Mouse (Mus musculus) forebrain, embryonic 13.5 days (tissue): ENCODE results near the gene Cryba4. TPM values are rescaled to one million over a fixed set of nuclear protein-coding genes. Genes with fewer than 3 reads are reported as not detected.
A peak's percentile ranks its signal among the peaks of the same experiment; 100 is the strongest.

Source experiments
- ATAC-seq: fragments of 200-750 bp; cut with Nextera tagmentation; 2 replicates; pipeline ENCODE4 v1.8.0; 2017
- H3K27ac ChIP-seq: fragments of 300-500 bp; sonication (generic); 2 replicates; pipeline ENCODE4 v1.5.1; 2015; ENCODE audit warnings: inconsistent platforms, mild to moderate bottlenecking, moderate library complexity
- H3K27me3 ChIP-seq: fragments of 300-500 bp; sonication (generic); 2 replicates; pipeline ENCODE4 v1.6.1; 2015; ENCODE audit warnings: mild to moderate bottlenecking, inconsistent platforms
- H3K36me3 ChIP-seq: fragments of 300-500 bp; sonication (generic); 2 replicates; pipeline ENCODE4 v1.6.1; 2015; ENCODE audit warnings: mild to moderate bottlenecking, inconsistent platforms; ENCODE audit not compliant: poor library complexity, severe bottlenecking
- H3K4me1 ChIP-seq: fragments of 300-500 bp; sonication (generic); 2 replicates; pipeline ENCODE4 v1.6.1; 2015; ENCODE audit warnings: inconsistent platforms
- H3K4me2 ChIP-seq: fragments of 300-500 bp; sonication (generic); 2 replicates; pipeline ENCODE4 v1.6.1; 2015; ENCODE audit warnings: inconsistent platforms, mild to moderate bottlenecking, moderate library complexity
- H3K4me3 ChIP-seq: fragments of 300-500 bp; sonication (generic); 2 replicates; pipeline ENCODE4 v1.5.1; 2015; ENCODE audit warnings: mild to moderate bottlenecking, inconsistent platforms
- H3K9ac ChIP-seq: fragments of 300-500 bp; sonication (generic); 2 replicates; pipeline ENCODE4 v1.6.1; 2015; ENCODE audit warnings: mild to moderate bottlenecking, inconsistent platforms
- H3K9me3 ChIP-seq: fragments of 300-500 bp; sonication (generic); replicated peaks from 2 replicates; pipeline ENCODE4 v1.6.1; 2016; ENCODE audit warnings: inconsistent platforms
- WGBS: fragments of 180-500 bp; shearing (Covaris S2); methylation state at CpG from one replicate; pipeline ENCODE4 v1.1.7; 2015; 5-methylcytosine and 5-hydroxymethylcytosine counted together
- polyA plus RNA-seq: library from polyadenylated mRNA; unstranded; fragments of >200 nt; fragmentation: Nextera tagmentation; extraction: Ambion mirVana; gene quantifications from 2 replicates; pipeline ENCODE4 v1.2.1, GENCODE M21; 2015

The Cryba4 gene
- 0.42 and 1.6 TPM in 2 replicates for polyA plus RNA-seq

DNA sequence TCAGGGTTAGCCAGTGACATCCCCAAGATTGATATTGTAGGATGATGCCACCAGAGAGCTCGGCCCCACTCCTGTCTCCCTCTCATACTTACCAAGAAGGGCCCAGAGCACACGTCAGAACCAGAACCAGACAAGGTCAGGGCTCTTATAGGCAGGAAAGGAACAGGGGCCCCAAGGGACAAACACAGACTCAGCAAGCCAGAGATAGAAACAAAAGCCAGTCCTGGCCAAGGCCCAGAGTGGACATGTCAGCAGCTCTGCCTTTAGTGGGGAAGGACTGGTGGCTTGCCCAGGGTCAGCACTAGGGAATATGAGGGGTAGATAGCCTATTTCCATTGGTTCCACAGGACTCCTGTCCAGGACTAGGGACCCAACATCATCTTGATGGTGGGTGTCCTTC lies at the start of gene Cryba4:
Gene Cryba4, minus strand, starts transcription at position 119 of the 400 bp plus-strand sequence.
- Histone ChIP-seq H3K4me2 (no peak within 1 kb of the TSS), H3K9ac (no peak within 1 kb of the TSS; the same call in 1 of the 2 replicates), H3K9me3 (no peaks in the 10 kb centered on the region), H3K36me3 (no peaks in the 10 kb centered on the region), H3K4me1 (peaks cover 36% of the 10 kb centered on the region), H3K4me3 (no peak within 1 kb of the TSS), H3K27me3 (no peaks in the 10 kb centered on the region; the same call in 1 of the 2 replicates), H3K27ac (no peak within 1 kb of the TSS)
- 83% methylated on average over 2 of the region's 2 CpGs for WGBS
- no peak for ATAC-seq

DNA sequence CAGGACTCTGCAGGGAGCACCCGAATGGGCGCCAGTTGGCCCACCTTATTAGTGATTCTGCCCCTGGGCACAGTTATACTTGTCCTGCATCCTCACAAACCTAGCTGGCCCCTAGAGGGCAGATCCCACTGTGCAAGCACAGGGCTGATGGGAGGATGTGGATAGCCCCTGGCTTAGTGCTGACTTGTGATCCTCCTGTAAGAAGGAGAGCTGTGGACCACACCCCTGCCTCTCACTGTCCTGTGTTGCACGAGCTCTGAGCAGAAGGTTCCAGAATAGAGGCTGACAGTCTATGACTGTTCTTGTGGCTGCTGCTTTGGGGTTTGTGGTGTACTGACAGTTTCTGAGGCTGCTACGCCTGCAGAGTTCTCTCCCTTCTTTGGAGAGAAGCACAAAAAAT lies 49.4 kb upstream of the Cryba4 start:
- H3K36me3 ChIP-seq = no peaks in the 10 kb centered on the region
- H3K4me1 ChIP-seq = peaks cover 6% of the 10 kb centered on the region; the same call in 1 of the 2 replicates
- no peak for ATAC-seq
- no peaks in the 10 kb centered on the region for H3K27me3 ChIP-seq
- no peaks in the 10 kb centered on the region for H3K9me3 ChIP-seq
- no peak overlapping the region for H3K27ac ChIP-seq
- no peak overlapping the region for H3K4me2 ChIP-seq
- H3K4me3 ChIP-seq = no peak overlapping the region
- H3K9ac ChIP-seq = no peak overlapping the region
- WGBS = 84% methylated on average over 4 of the region's 4 CpGs

DNA sequence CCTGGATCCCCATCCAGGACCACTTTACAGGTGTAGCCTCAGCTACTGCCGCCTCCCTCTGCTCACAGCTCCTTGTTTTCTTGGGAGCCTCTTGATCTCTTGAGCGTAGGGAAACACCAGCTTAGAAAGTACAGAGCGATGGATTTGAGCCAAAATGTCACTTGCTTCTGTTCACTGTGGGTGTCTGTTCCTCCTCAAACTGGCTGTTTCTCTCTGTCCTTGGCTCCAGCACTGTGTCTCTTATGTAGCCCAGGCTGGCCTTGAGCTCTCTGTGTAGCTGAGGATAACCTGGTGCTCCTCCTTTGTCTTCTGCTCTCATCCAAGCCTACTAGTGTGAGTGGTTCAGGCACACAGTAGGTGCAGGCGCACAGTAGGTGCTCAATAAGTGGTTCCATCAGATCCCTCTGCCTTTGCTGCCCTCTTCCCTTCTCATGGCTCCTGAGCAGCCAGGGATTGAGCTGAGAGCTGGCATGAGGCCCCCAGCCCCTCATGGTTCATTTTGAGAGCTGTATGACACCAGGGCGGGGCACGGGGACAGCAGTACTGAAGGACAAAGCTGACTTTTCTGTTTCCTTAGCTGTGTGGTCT lies 48.5 kb upstream of the Cryba4 start:
- WGBS = 86% methylated on average over 6 of the region's 6 CpGs
- ATAC-seq = no peak

DNA sequence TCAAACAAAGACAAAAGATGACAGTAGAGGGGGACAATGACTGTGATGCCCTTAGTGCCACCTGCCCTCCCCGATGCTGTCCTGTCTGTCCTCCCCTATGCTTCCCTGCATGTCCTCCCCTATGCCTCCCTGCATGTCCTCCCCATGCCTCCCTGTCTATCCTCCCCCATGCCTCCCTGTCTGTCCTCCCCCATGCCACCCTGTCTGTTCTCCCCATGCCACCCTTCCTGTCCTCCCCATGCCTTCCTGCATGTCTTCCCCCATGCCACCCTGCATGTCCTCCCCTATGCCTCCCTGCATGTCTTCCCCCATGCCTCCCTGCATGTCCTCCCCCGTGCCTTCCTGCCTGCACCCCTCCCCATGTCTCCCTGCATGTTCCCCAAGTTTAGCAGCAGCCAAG lies 47.8 kb upstream of the Cryba4 start:
- H3K4me1 ChIP-seq = peaks cover 15% of the 10 kb centered on the region
- H3K9me3 ChIP-seq = no peaks in the 10 kb centered on the region
- no peak for ATAC-seq
- H3K27me3 ChIP-seq = no peaks in the 10 kb centered on the region
- WGBS = 93% methylated on average over 2 of the region's 2 CpGs
- H3K36me3 ChIP-seq = no peaks in the 10 kb centered on the region
- no peak overlapping the region for H3K27ac ChIP-seq
- no peak overlapping the region for H3K9ac ChIP-seq
- no peak overlapping the region for H3K4me2 ChIP-seq
- no peak overlapping the region for H3K4me3 ChIP-seq

More for the DNA sequence above, 48.5 kb upstream of the Cryba4 start:
- no peak overlapping the region for H3K9ac ChIP-seq
- H3K4me2 ChIP-seq = no peak overlapping the region
- no peaks in the 10 kb centered on the region for H3K36me3 ChIP-seq
- H3K4me3 ChIP-seq = no peak overlapping the region
- no peaks in the 10 kb centered on the region for H3K9me3 ChIP-seq
- peaks cover 11% of the 10 kb centered on the region; the same call in 1 of the 2 replicates for H3K4me1 ChIP-seq
- H3K27me3 ChIP-seq = no peaks in the 10 kb centered on the region
- H3K27ac ChIP-seq = no peak overlapping the region

DNA sequence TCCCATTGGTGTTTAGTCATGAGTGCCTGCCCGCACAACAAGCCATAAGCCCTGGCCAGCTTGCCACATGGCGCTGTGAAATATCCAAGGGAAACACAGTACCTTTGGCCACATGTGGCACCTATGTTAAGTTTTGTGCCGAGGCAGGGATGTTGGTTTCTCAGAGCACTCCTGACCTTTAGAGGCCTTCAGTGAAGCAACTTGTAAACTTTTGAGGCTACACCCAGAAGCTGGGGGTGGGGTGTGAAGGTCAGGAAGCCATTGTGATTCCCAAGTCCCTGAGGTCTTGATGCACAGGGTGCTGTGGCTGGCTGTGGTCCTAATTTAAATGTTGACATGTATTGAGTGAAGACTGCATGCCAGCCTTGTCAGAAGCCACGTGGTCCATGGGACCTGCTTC lies 47.1 kb upstream of the Cryba4 start:
- no peak for ATAC-seq
- peaks cover 22% of the 10 kb centered on the region for H3K4me1 ChIP-seq
- H3K27ac ChIP-seq = no peak overlapping the region
- no peak overlapping the region for H3K4me2 ChIP-seq
- no peaks in the 10 kb centered on the region for H3K36me3 ChIP-seq
- H3K27me3 ChIP-seq = no peaks in the 10 kb centered on the region
- H3K9me3 ChIP-seq = no peaks in the 10 kb centered on the region
- 90% methylated on average over 4 of the region's 4 CpGs for WGBS
- H3K9ac ChIP-seq = no peak overlapping the region
- no peak overlapping the region for H3K4me3 ChIP-seq

DNA sequence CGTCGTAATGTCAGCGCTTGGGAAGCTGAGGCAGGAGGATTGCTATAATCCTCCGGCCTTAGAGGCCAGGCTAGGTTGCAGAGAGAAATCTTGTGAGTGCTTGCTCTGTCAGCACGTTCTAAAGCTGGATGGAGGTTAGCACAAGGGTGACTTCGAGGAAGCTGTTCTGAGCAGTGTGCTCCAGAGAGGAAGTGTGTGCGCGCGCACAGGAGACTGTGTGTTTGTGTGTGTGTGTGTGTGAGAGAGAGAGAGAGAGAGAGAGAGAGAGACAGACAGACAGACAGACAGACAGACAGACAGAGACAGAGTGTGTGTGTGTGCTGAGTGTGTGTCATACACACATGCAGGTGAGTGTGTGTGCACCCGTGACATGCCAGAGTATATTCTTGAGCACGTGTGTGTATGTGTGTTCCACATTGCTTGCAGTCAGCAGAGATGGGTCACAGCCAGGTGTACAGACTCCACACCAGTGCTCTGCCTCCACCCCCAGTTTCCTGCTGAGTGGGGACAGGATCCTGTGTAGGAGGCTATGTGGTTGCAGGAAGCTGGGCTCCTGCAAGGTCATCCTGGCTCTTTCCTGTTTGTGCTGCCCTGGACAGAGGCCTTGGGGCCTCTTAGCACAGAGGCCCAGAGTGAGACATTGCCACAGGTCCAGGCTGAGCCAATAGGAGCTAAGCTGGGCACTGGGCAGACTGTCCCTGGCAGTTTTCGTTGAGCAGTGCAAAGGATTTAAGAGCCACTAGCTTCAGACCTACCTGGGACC lies 46.1 kb upstream of the Cryba4 start:
- H3K4me2 ChIP-seq = no peak overlapping the region
- WGBS = 92% methylated on average over 12 of the region's 12 CpGs
- no peak for ATAC-seq

DNA sequence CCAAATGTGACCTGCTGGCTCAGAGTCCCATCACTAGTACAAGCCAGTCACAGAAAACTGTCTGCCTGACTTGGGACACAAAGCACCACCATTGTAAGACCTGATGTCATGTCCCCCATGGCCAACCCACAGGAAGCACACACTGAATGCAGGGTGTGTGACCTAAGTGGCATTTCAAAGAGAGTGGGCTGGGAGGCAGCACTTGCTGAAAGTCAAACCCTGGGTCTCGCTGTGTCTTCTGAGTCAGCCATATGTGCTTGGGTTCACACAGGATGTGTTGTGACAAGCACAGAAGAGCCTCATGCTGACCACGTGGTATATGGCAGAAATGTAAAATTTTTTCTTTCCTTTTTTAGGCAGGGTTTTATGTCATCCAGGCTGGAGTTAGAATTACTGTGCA lies 44.9 kb upstream of the Cryba4 start:
- H3K4me2 ChIP-seq = no peak overlapping the region
- no peak overlapping the region for H3K4me3 ChIP-seq
- ATAC-seq = no peak
- no peaks in the 10 kb centered on the region for H3K9me3 ChIP-seq
- no peaks in the 10 kb centered on the region for H3K36me3 ChIP-seq
- no peaks in the 10 kb centered on the region for H3K27me3 ChIP-seq
- 81% methylated on average over 2 of the region's 2 CpGs for WGBS
- no peak overlapping the region for H3K27ac ChIP-seq
- H3K4me1 ChIP-seq = peaks cover 23% of the 10 kb centered on the region
- no peak overlapping the region for H3K9ac ChIP-seq

More for the DNA sequence above, 46.1 kb upstream of the Cryba4 start:
- Histone ChIP-seq H3K36me3 (no peaks in the 10 kb centered on the region), H3K4me1 (peaks cover 23% of the 10 kb centered on the region), H3K27me3 (no peaks in the 10 kb centered on the region), H3K4me3 (no peak overlapping the region), H3K9ac (no peak overlapping the region), H3K27ac (no peak overlapping the region), H3K9me3 (no peaks in the 10 kb centered on the region)

DNA sequence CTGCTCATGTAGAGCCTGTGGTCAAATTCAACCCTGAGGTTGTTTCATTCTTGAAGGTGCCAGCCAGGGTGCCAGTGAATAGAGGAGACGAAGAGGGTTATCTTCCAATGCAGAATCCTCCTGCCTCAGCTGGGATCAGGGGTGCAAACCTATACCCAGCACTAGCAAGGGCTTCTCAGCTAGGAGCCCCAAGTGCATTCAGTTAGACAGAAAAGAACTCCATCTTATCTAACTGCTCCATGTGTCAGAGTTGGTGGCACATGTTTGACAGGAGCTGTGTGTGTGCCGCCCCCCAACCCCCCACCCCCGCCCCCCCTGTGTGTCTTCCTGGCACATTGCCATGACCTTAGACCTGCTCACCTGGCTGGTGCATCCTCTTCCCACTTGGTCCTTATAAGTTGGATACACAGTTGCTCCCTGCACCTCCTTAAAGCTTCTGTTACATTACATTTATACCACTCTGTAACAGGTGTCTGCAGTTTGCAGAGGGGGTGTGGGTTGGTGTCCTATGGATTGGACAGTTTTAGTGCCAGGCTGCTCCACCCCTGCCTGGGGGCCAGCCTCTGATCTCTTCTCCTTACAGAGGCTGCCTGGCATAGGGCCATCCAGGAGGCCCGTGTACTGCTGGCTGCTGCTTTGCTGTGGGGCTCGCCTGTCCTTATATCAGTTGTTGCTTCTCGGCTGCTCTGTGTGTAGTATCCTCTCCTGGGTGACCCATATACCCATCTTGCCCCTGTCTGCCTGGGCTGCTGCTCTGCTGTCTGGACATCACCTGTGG lies 44.3 kb upstream of the Cryba4 start:
- 72% methylated on average over 6 of the region's 6 CpGs for WGBS
- Histone ChIP-seq H3K4me1 (peaks cover 23% of the 10 kb centered on the region), H3K36me3 (no peaks in the 10 kb centered on the region), H3K9ac (no peak overlapping the region), H3K27ac (no peak overlapping the region; the same call in 1 of the 2 replicates), H3K27me3 (no peaks in the 10 kb centered on the region), H3K4me3 (no peak overlapping the region), H3K9me3 (no peaks in the 10 kb centered on the region), H3K4me2 (no peak overlapping the region)
- no peak for ATAC-seq

DNA sequence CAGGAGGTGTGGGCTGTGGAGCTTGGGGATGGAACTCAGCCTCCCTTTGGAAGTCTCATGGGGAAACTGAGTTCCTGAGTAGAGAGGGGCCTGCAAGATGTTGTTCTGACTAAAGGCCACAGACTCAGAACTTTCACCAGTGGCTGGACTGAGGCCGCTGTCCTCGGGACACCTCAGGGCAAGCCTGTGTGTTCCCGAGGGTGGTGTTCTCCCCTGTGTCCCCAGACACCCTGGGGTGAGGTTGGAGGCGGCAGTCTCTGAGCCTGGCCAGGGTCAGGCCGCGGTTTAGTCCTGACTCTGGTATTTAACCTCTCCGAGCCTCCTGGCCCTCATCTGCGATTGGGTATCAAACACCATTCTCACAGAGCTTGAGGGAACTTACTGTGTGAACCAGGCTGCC lies 43.2 kb upstream of the Cryba4 start:
- WGBS = 57% methylated on average over 8 of the region's 8 CpGs
- peak overlapping the region; percentile 13 for H3K9ac ChIP-seq
- no peak for ATAC-seq

DNA sequence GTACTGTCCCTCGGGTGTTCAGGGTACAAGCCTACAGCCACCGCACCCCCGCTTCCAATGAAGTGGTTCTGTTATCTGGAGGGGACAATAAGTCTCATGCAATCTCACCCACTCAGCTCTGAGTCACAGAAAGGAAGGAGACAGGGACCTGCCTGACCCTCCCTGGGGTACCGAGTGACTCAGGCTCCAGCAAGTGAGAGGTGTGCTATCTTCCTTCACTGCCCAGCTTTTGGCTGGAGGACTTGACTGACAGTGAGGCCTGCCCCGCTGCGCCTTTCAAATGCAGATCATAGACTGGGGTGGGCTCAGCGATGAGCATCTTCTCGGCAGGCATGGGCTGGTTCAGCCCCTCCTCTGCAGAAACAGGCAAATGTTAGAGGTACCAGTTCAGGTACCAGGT lies 42.8 kb upstream of the Cryba4 start:
- no peak for ATAC-seq
- no peak overlapping the region for H3K4me3 ChIP-seq
- H3K36me3 ChIP-seq = no peaks in the 10 kb centered on the region
- peaks cover 28% of the 10 kb centered on the region for H3K4me1 ChIP-seq
- H3K4me2 ChIP-seq = no peak overlapping the region
- WGBS = 28% methylated on average over 8 of the region's 8 CpGs
- H3K9ac ChIP-seq = peak overlapping the region; percentile 13; the same call in 1 of the 2 replicates
- no peaks in the 10 kb centered on the region for H3K9me3 ChIP-seq
- H3K27me3 ChIP-seq = no peaks in the 10 kb centered on the region
- no peak overlapping the region for H3K27ac ChIP-seq

More for the DNA sequence above, 43.2 kb upstream of the Cryba4 start:
- no peaks in the 10 kb centered on the region for H3K36me3 ChIP-seq
- no peak overlapping the region for H3K4me2 ChIP-seq
- H3K9me3 ChIP-seq = no peaks in the 10 kb centered on the region
- no peak overlapping the region for H3K27ac ChIP-seq
- H3K4me1 ChIP-seq = peaks cover 28% of the 10 kb centered on the region
- no peak overlapping the region for H3K4me3 ChIP-seq
- H3K27me3 ChIP-seq = no peaks in the 10 kb centered on the region

DNA sequence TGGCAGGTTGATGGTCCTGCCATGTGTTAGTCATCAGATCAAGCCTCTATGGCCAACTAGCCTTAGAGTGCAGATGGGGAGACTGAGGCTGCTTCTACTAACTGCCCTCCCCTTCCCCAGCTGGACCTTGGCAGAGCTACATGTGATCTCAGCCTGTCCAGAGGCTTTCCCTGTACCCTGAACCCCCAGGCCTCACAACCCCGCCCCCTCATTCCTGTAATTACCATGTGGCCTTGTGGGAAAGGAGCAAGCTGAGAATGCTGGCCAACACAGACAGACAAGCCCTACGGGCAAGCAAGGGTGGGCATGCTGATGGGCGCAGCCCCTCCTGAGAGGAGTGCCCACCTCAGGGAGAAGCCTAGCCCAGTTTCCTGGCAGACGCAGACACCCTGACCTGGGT lies 42.4 kb upstream of the Cryba4 start:
- H3K4me1 ChIP-seq = peaks cover 28% of the 10 kb centered on the region
- H3K9me3 ChIP-seq = no peaks in the 10 kb centered on the region
- no peaks in the 10 kb centered on the region for H3K27me3 ChIP-seq
- H3K36me3 ChIP-seq = no peaks in the 10 kb centered on the region
- no peak overlapping the region for H3K9ac ChIP-seq
- no peak overlapping the region for H3K27ac ChIP-seq
- H3K4me2 ChIP-seq = no peak overlapping the region
- no peak for ATAC-seq
- WGBS = 74% methylated on average over 4 of the region's 4 CpGs
- no peak overlapping the region for H3K4me3 ChIP-seq

DNA sequence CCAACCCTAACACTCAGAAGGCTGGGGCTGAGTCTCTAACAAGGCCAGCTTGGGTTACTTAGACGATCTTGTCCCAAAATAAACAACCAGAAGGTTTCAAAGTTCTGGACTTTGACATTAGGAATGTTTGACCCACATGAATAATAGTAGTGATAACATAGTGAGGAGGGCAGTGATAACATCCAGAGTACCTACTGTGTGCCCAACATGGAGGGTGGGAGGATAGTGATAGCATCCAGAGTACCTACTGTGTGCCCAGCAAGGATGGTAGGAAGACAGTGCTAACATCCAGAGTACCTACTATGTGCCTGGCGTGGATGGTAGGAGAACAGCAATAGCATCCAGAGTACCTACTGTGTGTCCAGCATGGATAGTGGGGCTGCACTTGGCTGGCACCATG lies 41.5 kb upstream of the Cryba4 start:
- Histone ChIP-seq H3K27me3 (no peaks in the 10 kb centered on the region), H3K9me3 (no peaks in the 10 kb centered on the region), H3K4me1 (peaks cover 31% of the 10 kb centered on the region), H3K4me2 (no peak overlapping the region), H3K27ac (no peak overlapping the region), H3K36me3 (no peaks in the 10 kb centered on the region), H3K9ac (no peak overlapping the region), H3K4me3 (no peak overlapping the region)
- WGBS = 85% methylated on average over 2 of the region's 2 CpGs
- ATAC-seq = no peak
